Mouse (Mus musculus) olfactory bulb, adult 2 months (tissue): ENCODE results near the gene Ppcdc. TPM values are rescaled to one million over a fixed set of nuclear protein-coding genes. Genes with fewer than 3 reads are reported as not detected.

Source experiments
- H3K27ac ChIP-seq: fragments of 200-500 bp; 2 replicates; pipeline ENCODE4 v1.5.1; 2012; ENCODE audit warnings: low read depth, low read length; ENCODE audit not compliant: insufficient read depth
- H3K4me1 ChIP-seq: fragments of 200-500 bp; 2 replicates; pipeline ENCODE4 v1.6.1; 2012; ENCODE audit warnings: low read length; ENCODE audit not compliant: control insufficient read depth, insufficient read depth
- H3K4me3 ChIP-seq: fragments of 200-500 bp; 2 replicates; pipeline ENCODE4 v1.5.1; 2012; ENCODE audit warnings: mild to moderate bottlenecking, low read depth, low read length, moderate library complexity; ENCODE audit not compliant: insufficient read depth
- CTCF ChIP-seq: fragments of 200-500 bp; IDR thresholded peaks from 2 replicates; pipeline ENCODE4 v1.5.1; 2012; ENCODE audit warnings: low read depth, mild to moderate bottlenecking, low read length, moderate library complexity; ENCODE audit not compliant: insufficient read depth
- POLR2A ChIP-seq: fragments of 200-500 bp; IDR thresholded peaks from 2 replicates; pipeline ENCODE4 v1.6.1; 2012; ENCODE audit warnings: mild to moderate bottlenecking, low read depth, low read length, moderate library complexity; ENCODE audit not compliant: insufficient read depth
- WGBS: fragments of 180-500 bp; shearing (Covaris S2); methylation state at CpG from one replicate; pipeline ENCODE4 v1.1.7; 2018; 5-methylcytosine and 5-hydroxymethylcytosine counted together
- polyA plus RNA-seq: library from polyadenylated mRNA; stranded (reverse); fragments of >200 nt; gene quantifications from 2 replicates; pipeline ENCODE4 v1.2.4, GENCODE M21; 2012; ENCODE audit warnings: low replicate concordance; ENCODE audit not compliant: missing spikeins, insufficient read depth, insufficient read length

Gene Ppcdc
- polyA plus RNA-seq, 1 experiment, result not detected

GRCm38 (mm10) chr9:57459707-57460106 lies 19.8 kb upstream of the Ppcdc start:
- TF ChIP-seq POLR2A, result no peak
- TF ChIP-seq CTCF, result no peak
- Histone ChIP-seq H3K4me3 (no peak overlapping the region), H3K4me1 (peaks cover 21% of the 10 kb centered on the region; the same call in 1 of the 2 replicates), H3K27ac (no peak overlapping the region)
- 99% methylated on average over 2 of the region's 2 CpGs for WGBS

DNA sequence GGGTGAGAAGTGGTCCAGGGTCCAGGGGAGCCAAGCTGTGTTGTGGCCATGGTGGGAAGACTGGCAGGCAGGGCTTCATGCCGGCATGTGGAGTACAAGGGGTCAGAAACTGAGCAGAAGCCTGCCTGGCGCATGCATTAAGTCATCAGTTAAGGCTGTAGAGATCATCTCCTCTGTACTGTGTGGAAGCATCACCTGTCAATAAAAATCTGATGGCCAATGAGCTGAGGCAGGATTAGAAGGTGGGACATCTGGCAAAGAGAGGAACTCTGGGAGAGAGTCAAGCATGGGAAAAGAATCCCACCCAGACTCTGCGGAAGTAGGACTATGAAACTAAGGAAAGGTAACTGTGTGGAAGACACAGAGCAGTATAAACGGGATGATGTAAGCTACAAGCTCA lies 13.6 kb upstream of the Ppcdc start:
- no peak overlapping the region for H3K4me3 ChIP-seq
- no peak overlapping the region for H3K27ac ChIP-seq
- 82% methylated on average over 4 of the region's 4 CpGs for WGBS
- peaks cover 21% of the 10 kb centered on the region; the same call in 1 of the 2 replicates for H3K4me1 ChIP-seq
- TF ChIP-seq POLR2A, result no peak
- no peak for TF ChIP-seq CTCF

DNA sequence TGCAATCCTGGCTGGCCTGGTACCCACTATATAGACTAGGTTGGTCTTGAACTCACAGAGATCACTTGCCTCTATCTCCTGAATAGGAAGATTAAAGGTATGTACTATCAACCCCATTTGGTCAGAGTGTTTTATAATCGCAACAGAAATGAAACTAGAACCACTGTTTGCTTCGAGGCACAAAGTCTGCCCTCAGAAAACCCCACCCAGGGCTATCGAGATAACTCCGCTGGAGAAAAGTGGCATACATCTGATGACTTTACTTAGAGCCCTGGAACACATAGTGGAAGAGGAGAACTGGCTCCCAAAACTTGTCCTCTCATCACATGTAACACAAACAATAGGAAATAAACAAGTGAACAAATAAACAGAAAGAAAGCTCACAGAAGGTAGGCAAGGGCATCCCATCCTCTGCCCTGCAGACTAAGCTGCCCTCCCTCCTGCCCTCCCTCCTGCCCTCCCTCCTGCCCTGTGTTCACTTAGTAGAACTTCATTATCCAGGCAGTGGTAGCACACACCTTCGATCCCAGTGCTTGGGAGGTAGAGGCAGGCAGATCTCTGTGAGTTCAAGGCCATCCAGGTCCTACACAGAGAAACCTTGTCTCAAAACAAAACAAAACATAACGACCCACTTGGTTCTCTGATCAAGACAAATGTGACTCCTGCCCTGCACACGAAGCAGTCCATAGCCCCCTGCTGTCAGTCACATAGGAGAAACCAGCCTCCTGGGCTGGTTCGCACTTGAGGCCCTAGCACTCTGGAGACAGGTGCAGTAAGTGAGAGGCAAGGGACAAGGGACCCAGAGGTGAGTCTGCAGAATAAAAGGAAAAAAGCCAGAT lies 12.9 kb upstream of the Ppcdc start:
- TF ChIP-seq POLR2A (no peak), CTCF (no peak)
- H3K4me1 ChIP-seq, result peaks cover 18% of the 10 kb centered on the region; the same call in 1 of the 2 replicates
- no peak overlapping the region for H3K27ac ChIP-seq
- H3K4me3 ChIP-seq, result no peak overlapping the region
- WGBS, result 83% methylated on average over 8 of the region's 8 CpGs

DNA sequence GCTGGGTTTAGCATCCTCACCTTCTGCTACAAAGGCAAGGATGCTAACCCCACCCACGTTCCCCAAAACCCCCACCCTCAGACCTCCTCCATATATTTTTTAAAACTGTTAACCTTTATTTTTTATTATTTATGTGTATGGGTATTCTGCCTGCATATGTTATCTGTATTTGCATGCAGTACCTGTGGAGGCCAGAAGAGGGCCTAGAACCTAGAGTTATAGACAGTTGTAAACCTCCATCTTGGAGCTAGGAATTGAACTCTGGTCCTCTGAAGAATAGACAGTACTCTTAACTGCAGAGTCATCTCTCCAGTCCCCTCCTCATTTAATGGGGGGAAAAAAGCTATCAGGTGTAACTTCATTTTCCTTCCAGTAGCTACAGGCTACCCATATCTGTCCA lies 9.8 kb upstream of the Ppcdc start:
- Histone ChIP-seq H3K4me1 (peaks cover 6% of the 10 kb centered on the region; the same call in 1 of the 2 replicates), H3K27ac (no peak overlapping the region), H3K4me3 (no peak overlapping the region)
- TF ChIP-seq CTCF (no peak), POLR2A (no peak)
- WGBS, result 70% methylated on average over 1 of the region's 1 CpGs

DNA sequence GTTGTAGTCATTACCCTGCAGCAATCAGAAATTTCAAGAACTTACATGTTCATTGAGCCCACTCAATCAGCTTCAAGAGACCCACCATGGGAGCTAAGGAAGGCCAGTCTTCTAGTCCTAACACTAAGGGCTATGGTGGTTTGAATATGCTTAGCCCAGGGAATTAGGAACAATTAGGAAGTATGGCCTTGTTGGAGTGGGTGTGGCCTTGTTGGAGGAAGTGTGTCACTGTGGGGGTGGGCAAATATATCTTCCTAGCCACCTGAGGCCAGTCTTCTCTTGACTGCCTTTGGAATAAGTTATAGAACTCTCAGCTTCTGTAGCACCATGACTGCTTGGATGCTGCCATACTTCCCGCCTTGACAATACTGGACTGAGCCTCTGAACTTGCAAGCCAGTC lies 696 bp upstream of the Ppcdc start:
- Histone ChIP-seq H3K27ac (no peak overlapping the region), H3K4me1 (no peaks in the 10 kb centered on the region), H3K4me3 (no peak overlapping the region)
- WGBS, result 100% methylated on average over 1 of the region's 1 CpGs
- TF ChIP-seq POLR2A (no peak), CTCF (no peak)

- no peak overlapping the region for H3K27ac ChIP-seq
- TF ChIP-seq CTCF (no peak), POLR2A (no peak)
- WGBS, result 23% methylated on average over 7 of the region's 7 CpGs
Measured at GRCm38 (mm10) chr9:57439083-57439482, 841 bp downstream of the Ppcdc start.

GRCm38 (mm10) chr9:57437896-57438614 lies 1.9 kb downstream of the Ppcdc start:
- Histone ChIP-seq H3K4me1 (peaks cover 6% of the 10 kb centered on the region), H3K4me3 (no peak overlapping the region), H3K27ac (no peak overlapping the region)
- 84% methylated on average over 10 of the region's 10 CpGs for WGBS
- TF ChIP-seq CTCF, result no peak
- TF ChIP-seq POLR2A, result no peak

More at GRCm38 (mm10) chr9:57439083-57439482, 841 bp downstream of the Ppcdc start:
- Histone ChIP-seq H3K4me3 (no peak overlapping the region; the same call in 1 of the 2 replicates), H3K4me1 (no peaks in the 10 kb centered on the region)

- peaks cover 10% of the 10 kb centered on the region for H3K4me1 ChIP-seq
- no peak for TF ChIP-seq CTCF
- 87% methylated on average over 5 of the region's 5 CpGs for WGBS
- H3K27ac ChIP-seq, result no peak overlapping the region
- H3K4me3 ChIP-seq, result no peak overlapping the region
Measured at GRCm38 (mm10) chr9:57436166-57436565, 3.8 kb downstream of the Ppcdc start.

DNA sequence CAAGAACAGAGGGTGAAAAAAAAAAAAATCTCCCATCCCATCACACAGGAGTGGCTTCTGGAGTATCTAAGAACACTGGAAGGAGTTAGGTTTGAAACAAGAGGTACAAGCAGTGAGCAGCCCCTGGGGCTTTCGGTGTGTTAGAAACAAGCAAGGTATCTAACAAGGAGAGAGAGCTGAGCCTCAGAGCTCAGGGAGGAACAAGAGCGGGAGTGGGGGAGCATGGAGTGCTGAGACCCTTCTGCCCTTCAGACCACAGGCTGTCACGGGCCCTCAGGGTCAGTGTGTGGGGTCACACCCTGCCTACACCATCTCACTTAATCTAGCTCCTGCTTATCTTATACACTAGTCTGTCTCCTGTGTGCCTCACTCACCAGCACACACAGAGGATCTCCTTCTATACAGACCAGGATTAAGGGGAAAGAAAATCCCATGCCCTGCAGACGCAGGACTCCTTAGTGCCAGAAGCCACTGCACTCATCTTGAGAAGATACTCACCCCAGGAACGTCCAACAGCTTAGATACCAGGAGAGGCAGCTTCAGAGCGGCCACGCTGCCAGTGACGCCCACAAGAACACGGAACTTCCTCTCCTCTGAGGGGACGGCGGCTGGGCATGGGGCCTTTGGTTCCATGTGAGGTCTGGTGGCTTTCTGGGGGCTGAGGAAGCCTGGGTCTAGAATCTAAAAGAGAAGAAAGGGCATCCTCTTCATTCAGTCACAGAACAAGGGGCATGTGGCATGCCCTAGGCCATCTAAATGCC lies 5.3 kb downstream of the Ppcdc start:
- Histone ChIP-seq H3K27ac (no peak overlapping the region), H3K4me3 (no peak overlapping the region), H3K4me1 (peaks cover 10% of the 10 kb centered on the region)
- 93% methylated on average over 11 of the region's 11 CpGs for WGBS
- no peak for TF ChIP-seq CTCF
- no peak for TF ChIP-seq POLR2A
